Mouse (Mus musculus) MEL (cell line): ENCODE results near the gene Hoxc9. TPM values are rescaled to one million over a fixed set of nuclear protein-coding genes. Genes with fewer than 3 reads are reported as not detected.

ENCODE experiments used
- DNase-seq: peaks from one replicate; pipeline ENCODE4 v3.0.0; 2011; ENCODE audit warnings: low read depth, low spot score
- H3K27ac ChIP-seq: 2 replicates; pipeline ENCODE4 v1.5.1; 2012; ENCODE audit warnings: low read depth, mild to moderate bottlenecking, control low read depth, low read length, moderate library complexity; ENCODE audit not compliant: control insufficient read depth
- H3K27me3 ChIP-seq, 2 experiments: fragments of 150-350 bp in 1 of 2; sonication (generic) in 1 of 2; 2 replicates each; pipeline ENCODE4 v1.6.1; 2012; ENCODE audit warnings: low read length in 2 of 2, mild to moderate bottlenecking in 2 of 2, improper control_type of control experiment in 1 of 2, moderate library complexity in 1 of 2; ENCODE audit not compliant: insufficient read depth in 2 of 2, control insufficient read depth in 1 of 2
- H3K36me3 ChIP-seq, 2 experiments: 2 replicates each; pipeline ENCODE4 v1.6.1; 2012 to 2014; ENCODE audit warnings: low read length in 2 of 2, improper control_type of control experiment in 1 of 2, inconsistent platforms in 1 of 2, mild to moderate bottlenecking in 1 of 2; ENCODE audit not compliant: insufficient read depth in 2 of 2, control insufficient read depth in 1 of 2
- H3K4me1 ChIP-seq, 2 experiments: fragments of 150-350 bp in 1 of 2; sonication (generic) in 1 of 2; 2 replicates each; pipeline ENCODE4 v1.6.1; 2012; ENCODE audit warnings: low read length in 2 of 2, improper control_type of control experiment in 1 of 2, mild to moderate bottlenecking in 1 of 2; ENCODE audit not compliant: insufficient read depth in 2 of 2, control insufficient read depth in 1 of 2
- H3K4me3 ChIP-seq, 2 experiments: fragments of 150-350 bp in 1 of 2; sonication (generic) in 1 of 2; 2 replicates each; pipeline ENCODE4 v1.5.1; 2012; ENCODE audit warnings: low read depth in 2 of 2, low read length in 2 of 2, mild to moderate bottlenecking in 2 of 2, moderate library complexity in 2 of 2, control low read depth in 1 of 2, improper control_type of control experiment in 1 of 2; ENCODE audit not compliant: control insufficient read depth in 1 of 2, insufficient read depth in 1 of 2
- H3K79me2 ChIP-seq: 2 replicates; pipeline ENCODE4 v1.6.1; 2012; ENCODE audit warnings: mild to moderate bottlenecking, low read length, moderate library complexity; ENCODE audit not compliant: control insufficient read depth, poor library complexity, insufficient read depth
- H3K9ac ChIP-seq: 2 replicates; pipeline ENCODE4 v1.6.1; 2012; ENCODE audit warnings: low read depth, mild to moderate bottlenecking, control low read depth, low read length, moderate library complexity; ENCODE audit not compliant: control insufficient read depth, poor library complexity, severe bottlenecking
- H3K9me3 ChIP-seq: fragments of 150-350 bp; sonication (generic); replicated peaks from 2 replicates; pipeline ENCODE4 v1.6.1; 2012; ENCODE audit warnings: mild to moderate bottlenecking, low read length, improper control_type of control experiment, moderate library complexity; ENCODE audit not compliant: insufficient read depth
- CHD1 ChIP-seq: IDR thresholded peaks from 2 replicates; pipeline ENCODE4 v1.6.1; 2012; ENCODE audit warnings: low read depth, mild to moderate bottlenecking, inconsistent platforms, low read length, improper control_type of control experiment
- CHD2 ChIP-seq: IDR thresholded peaks from 2 replicates; pipeline ENCODE4 v1.6.1; 2011; ENCODE audit warnings: low read length, improper control_type of control experiment
- CTCF ChIP-seq, 3 experiments: IDR thresholded peaks in 2 of 3; conservative IDR thresholded peaks in 1 of 3; 2 replicates each; pipeline ENCODE4 v1.5.1; 2011 to 2012; ENCODE audit warnings: low read length in 3 of 3, low read depth in 2 of 3, mild to moderate bottlenecking in 2 of 3, improper control_type of control experiment in 1 of 3, inconsistent platforms in 1 of 3, mixed read lengths in 1 of 3, moderate library complexity in 1 of 3; ENCODE audit not compliant: control insufficient read depth in 1 of 3, insufficient read depth in 1 of 3, poor library complexity in 1 of 3, severe bottlenecking in 1 of 3
- E2F4 ChIP-seq: IDR thresholded peaks from 2 replicates; pipeline ENCODE4 v1.6.1; 2011; ENCODE audit warnings: low read depth, low read length, improper control_type of control experiment, borderline replicate concordance
- EP300 ChIP-seq, 2 experiments: IDR thresholded peaks; 2 replicates each; pipeline ENCODE4 v1.6.1; 2011; ENCODE audit warnings: improper control_type of control experiment in 2 of 2, low read length in 2 of 2, low read depth in 1 of 2, mild to moderate bottlenecking in 1 of 2
- ETS1 ChIP-seq: IDR thresholded peaks from 2 replicates; pipeline ENCODE4 v1.6.1; 2012; ENCODE audit warnings: low read depth, mild to moderate bottlenecking, inconsistent platforms, low read length, improper control_type of control experiment, moderate library complexity
- GABPA ChIP-seq: IDR thresholded peaks from 2 replicates; pipeline ENCODE4 v1.6.1; 2012; ENCODE audit warnings: low read depth, mild to moderate bottlenecking, inconsistent platforms, low read length, improper control_type of control experiment, moderate library complexity
- GATA1 ChIP-seq: IDR thresholded peaks from 2 replicates; pipeline ENCODE4 v1.6.1; 2011; ENCODE audit warnings: low read depth, low read length, improper control_type of control experiment
- JUND ChIP-seq: IDR thresholded peaks from 2 replicates; pipeline ENCODE4 v1.6.1; 2011; ENCODE audit warnings: low read depth, mild to moderate bottlenecking, improper control_type of control experiment, low read length
- MAX ChIP-seq: IDR thresholded peaks from 2 replicates; pipeline ENCODE4 v1.6.1; 2011; ENCODE audit warnings: low read length, improper control_type of control experiment
- MEF2A ChIP-seq: IDR thresholded peaks from 2 replicates; pipeline ENCODE4 v1.6.1; 2014; ENCODE audit warnings: low read depth, mild to moderate bottlenecking, inconsistent platforms, low read length, improper control_type of control experiment; ENCODE audit not compliant: poor library complexity, insufficient replicate concordance, severe bottlenecking; ENCODE audit errors: extremely low read depth
- MYB ChIP-seq: IDR thresholded peaks from 2 replicates; pipeline ENCODE4 v1.6.1; 2011; ENCODE audit warnings: mild to moderate bottlenecking, low read depth, low read length, improper control_type of control experiment
- MYC ChIP-seq: IDR thresholded peaks from 2 replicates; pipeline ENCODE4 v1.6.1; 2011; ENCODE audit warnings: low read depth, mild to moderate bottlenecking, low read length, improper control_type of control experiment, moderate library complexity
- NELFE ChIP-seq: IDR thresholded peaks from 2 replicates; pipeline ENCODE4 v1.6.1; 2011; ENCODE audit warnings: low read depth, low read length, improper control_type of control experiment
- NRF1 ChIP-seq: IDR thresholded peaks from 2 replicates; pipeline ENCODE4 v1.6.1; 2014; ENCODE audit warnings: low read depth, mild to moderate bottlenecking, inconsistent platforms, low read length, improper control_type of control experiment, moderate library complexity; ENCODE audit not compliant: poor library complexity, insufficient read depth, severe bottlenecking
- POLR2AphosphoS5 ChIP-seq: IDR thresholded peaks from 2 replicates; pipeline ENCODE4 v1.6.1; 2012; ENCODE audit warnings: low read depth, borderline replicate concordance, mild to moderate bottlenecking, inconsistent platforms, low read length, moderate library complexity, mixed read lengths
- SIN3A ChIP-seq: IDR thresholded peaks from 2 replicates; pipeline ENCODE4 v1.6.1; 2012; ENCODE audit warnings: low read length, improper control_type of control experiment, inconsistent platforms
- SMC3 ChIP-seq: IDR thresholded peaks from 2 replicates; pipeline ENCODE4 v1.6.1; 2011; ENCODE audit warnings: low read depth, low read length, improper control_type of control experiment
- TAL1 ChIP-seq: IDR thresholded peaks from 2 replicates; pipeline ENCODE4 v1.6.1; 2012; ENCODE audit warnings: mild to moderate bottlenecking, inconsistent platforms, low read length, moderate library complexity, mixed read lengths
- USF2 ChIP-seq, 2 experiments: IDR thresholded peaks; 2 replicates each; pipeline ENCODE4 v1.6.1; 2011 to 2012; ENCODE audit warnings: improper control_type of control experiment in 2 of 2, low read length in 2 of 2, borderline replicate concordance in 1 of 2, inconsistent platforms in 1 of 2, low read depth in 1 of 2, mild to moderate bottlenecking in 1 of 2; ENCODE audit not compliant: insufficient read depth in 1 of 2
- ZC3H11A ChIP-seq: IDR thresholded peaks from 2 replicates; pipeline ENCODE4 v1.6.1; 2012; ENCODE audit warnings: low read depth, mild to moderate bottlenecking, inconsistent platforms, low read length, improper control_type of control experiment
- ZKSCAN1 ChIP-seq: IDR thresholded peaks from 2 replicates; pipeline ENCODE4 v1.6.1; 2012; ENCODE audit warnings: low read depth, mild to moderate bottlenecking, inconsistent platforms, low read length, improper control_type of control experiment, moderate library complexity
- ZMIZ1 ChIP-seq: IDR thresholded peaks from 2 replicates; pipeline ENCODE4 v1.6.1; 2012; ENCODE audit warnings: low read depth, mild to moderate bottlenecking, inconsistent platforms, low read length, improper control_type of control experiment, moderate library complexity
- ZNF384 ChIP-seq: IDR thresholded peaks from 2 replicates; pipeline ENCODE4 v1.6.1; 2012; ENCODE audit warnings: low read depth, mild to moderate bottlenecking, inconsistent platforms, low read length, improper control_type of control experiment
- polyA plus RNA-seq, 2 experiments: library from polyadenylated mRNA; stranded (reverse) in 1 of 2; unstranded in 1 of 2; fragments of >175 nt in 1 of 2; fragments of >200 nt in 1 of 2; gene quantifications; 2 replicates each; pipeline versions ENCODE4 v1.2.1 to v1.2.4; 2012; ENCODE audit warnings: low replicate concordance in 2 of 2, low read depth in 1 of 2; ENCODE audit not compliant: insufficient read length in 2 of 2, insufficient read depth in 1 of 2, missing spikeins in 1 of 2
- total RNA-seq: library from RNA; depleted of rRNA; stranded (reverse); fragments of 300-350 nt; gene quantifications from 2 replicates; pipeline ENCODE4 v1.2.3, GENCODE M21; 2012

Gene Hoxc9
- total and polyA plus RNA-seq, 3 experiments = 4.1 to 400 (median 9.5) TPM

- TF ChIP-seq POLR2AphosphoS5 (no peak), ZKSCAN1 (peak; percentile 14; the same call in 1 of the 2 replicates), MYB (0 out of 2 replicates have a peak, but pooled peaks have one; percentile 28), NRF1 (no peak), SIN3A (peak; percentile 73), MYC (peak; percentile 41; the same call in 1 of the 2 replicates), TAL1 (peak; percentile 23; the same call in 1 of the 2 replicates), EP300 (IDR thresholded peaks at IDR 0.05; ENCODE audit: low read depth in 1 of 2, low read length in 2 of 2) (peak; percentile 39 to 74), ZMIZ1 (peak; percentile 83), CHD2 (no peak), USF2 (IDR thresholded peaks at IDR 0.05; ENCODE audit: borderline replicate concordance in 1 of 2, insufficient read depth in 1 of 2, low read depth in 1 of 2, low read length in 2 of 2) (no peak), ZNF384 (peak; percentile 90), CHD1 (no peak), GABPA (no peak)
Measured at GRCm38 (mm10) chr15:102945185-102946077, 30.8 kb upstream of the Hoxc9 start (continued).

DNA sequence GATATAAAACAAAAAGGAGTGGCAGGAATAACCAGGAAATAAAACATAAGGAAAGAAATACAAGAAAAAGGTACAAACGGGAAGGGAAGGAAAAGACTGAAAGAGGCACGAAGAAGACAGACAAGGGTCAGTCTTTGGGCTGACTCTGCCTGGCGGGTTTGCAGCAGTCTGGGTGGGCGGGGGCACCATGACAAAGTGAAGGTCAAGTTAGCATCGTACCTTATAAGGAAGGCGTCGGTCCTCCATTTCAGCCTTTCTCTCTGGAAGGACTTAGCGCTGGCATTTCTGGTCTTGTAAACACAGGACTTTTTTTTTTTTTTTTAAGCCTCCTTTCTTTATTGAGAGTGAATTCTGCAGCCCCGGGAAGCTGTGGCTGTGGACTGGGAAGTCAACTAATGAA lies 29.0 kb upstream of the Hoxc9 start:
- H3K9me3 ChIP-seq = no peaks in the 10 kb centered on the region
- no peak for DNase-seq
- no peak for TF ChIP-seq EP300 (IDR thresholded peaks at IDR 0.05; ENCODE audit: low read depth in 1 of 2, low read length in 2 of 2)
- no peak for TF ChIP-seq JUND
- TF ChIP-seq GABPA = no peak
- TF ChIP-seq CHD1 = no peak
- no peak for TF ChIP-seq CHD2
- no peak for TF ChIP-seq NELFE
- TF ChIP-seq CTCF (IDR thresholded peaks at IDR 0.05 in 2 of 3, conservative IDR thresholded peaks at IDR 0.05 in 1 of 3; ENCODE audit: control insufficient read depth in 1 of 3, insufficient read depth in 1 of 3, low read depth in 2 of 3, low read length in 3 of 3, poor library complexity in 1 of 3, severe bottlenecking in 1 of 3) = no peak
- TF ChIP-seq MEF2A = no peak
- TF ChIP-seq SMC3 = no peak
- TF ChIP-seq ZC3H11A = no peak
- TF ChIP-seq GATA1 = no peak
- TF ChIP-seq USF2 (IDR thresholded peaks at IDR 0.05; ENCODE audit: borderline replicate concordance in 1 of 2, insufficient read depth in 1 of 2, low read depth in 1 of 2, low read length in 2 of 2) = no peak
- no peak for TF ChIP-seq MAX
- TF ChIP-seq ETS1 = no peak
- no peak for TF ChIP-seq E2F4
- no peak overlapping the region for H3K4me3 ChIP-seq
- no peaks in the 10 kb centered on the region; the same call in 1 of the 2 replicates for H3K79me2 ChIP-seq
- peaks cover 15 to 23% of the 10 kb centered on the region in 2 experiments for H3K27me3 ChIP-seq
- no peak overlapping the region for H3K9ac ChIP-seq
- peaks cover 0 to 5% of the 10 kb centered on the region in 2 experiments; a peak in 1 of 4 replicates for H3K36me3 ChIP-seq
- H3K4me1 ChIP-seq = peaks cover 5 to 6% of the 10 kb centered on the region in 2 experiments; a peak in 3 of 4 replicates
- no peak overlapping the region for H3K27ac ChIP-seq
